Mouse (Mus musculus) layer of hippocampus, adult 2 months (tissue): ENCODE results near the gene Fam181a. TPM values are rescaled to one million over a fixed set of nuclear protein-coding genes. Genes with fewer than 3 reads are reported as not detected.

Experiments used
- DNase-seq, 2 experiments: peaks; one replicate each; pipeline ENCODE4 v3.0.0; 2022; ENCODE audit warnings: low spot score in 2 of 2
- H3K27ac ChIP-seq: fragments of 200-600 bp; 2 replicates; pipeline ENCODE4 v1.8.1; 2022
- H3K4me3 ChIP-seq: fragments of 200-600 bp; 2 replicates; pipeline ENCODE4 v1.8.1; 2022; ENCODE audit warnings: mild to moderate bottlenecking
- CTCF ChIP-seq: fragments of 200-600 bp; conservative IDR thresholded peaks from 2 replicates; pipeline ENCODE4 v1.8.1; 2022; ENCODE audit warnings: antibody characterized with exemption, mild to moderate bottlenecking, moderate library complexity
- long read RNA-seq, 2 experiments: library from polyadenylated mRNA; stranded (forward); transcript quantifications; one replicate each; pipeline ENCODE4 v2.0.0; 2021; ENCODE audit warnings: borderline mapping rate in 2 of 2
- total RNA-seq, 2 experiments: library from RNA; stranded (reverse); gene quantifications; 2 replicates each; pipeline ENCODE4 v1.2.3; 2021

Gene Fam181a
- total RNA-seq, result 1 to 10 TPM; 1.5 to 2.3 TPM
- long read RNA-seq, experiment 1, result 0 reads
- long read RNA-seq, experiment 2, partial matches to known transcripts, result 0 of 5 reads
- long read RNA-seq, experiment 2, other reads (novel, unspliced or antisense), result 1 of 5 reads

DNA sequence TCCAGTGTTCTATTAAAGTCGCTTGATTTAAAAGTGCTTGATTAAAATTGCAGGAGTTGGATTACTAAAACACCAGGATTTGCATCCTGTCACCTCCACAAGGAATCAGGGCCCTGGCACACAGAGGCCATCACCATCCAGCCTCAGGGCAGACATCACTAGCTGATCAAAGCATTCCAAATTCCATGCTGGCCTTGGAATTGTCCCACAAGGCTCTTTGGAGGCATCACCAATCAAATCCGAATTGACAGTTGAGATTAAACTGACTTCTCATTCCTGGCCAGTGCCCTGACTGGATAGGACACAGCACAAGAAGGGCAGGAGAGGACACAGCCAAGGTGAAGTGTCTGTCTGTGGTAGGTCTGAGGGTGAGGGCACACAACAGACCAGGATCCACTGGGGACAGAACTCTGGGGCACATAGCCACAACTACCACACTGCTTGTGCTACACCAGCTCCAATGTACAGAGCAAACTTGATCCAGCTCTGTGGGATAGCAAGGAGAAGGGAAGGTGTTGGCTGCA is at the start of gene Fam181a:
Gene Fam181a, plus strand, starts transcription at position 232 of the 524 bp plus-strand sequence.
- no peak within 1 kb of the TSS for H3K27ac ChIP-seq
- no peak for TF ChIP-seq CTCF
- no peak for DNase-seq
- no peak within 1 kb of the TSS for H3K4me3 ChIP-seq

- no peak overlapping the region for H3K27ac ChIP-seq
- peak; percentile 79 for TF ChIP-seq CTCF
- H3K4me3 ChIP-seq, result no peak overlapping the region
- peak in 1 of 2 experiments; percentile 27 for DNase-seq
These were observed 48.5 kb upstream of the Fam181a start for GRCm38 (mm10) chr12:103262017-103262865.

GRCm38 (mm10) chr12:103266605-103267004 is 44.2 kb upstream of the Fam181a start:
- Histone ChIP-seq H3K4me3 (no peak overlapping the region), H3K27ac (no peak overlapping the region)
- no peak for DNase-seq
- no peak for TF ChIP-seq CTCF

- no peak for TF ChIP-seq CTCF
- H3K27ac ChIP-seq, result no peak overlapping the region
- no peak for DNase-seq
- H3K4me3 ChIP-seq, result no peak overlapping the region
These were observed 38.6 kb upstream of the Fam181a start for GRCm38 (mm10) chr12:103272176-103272575.

DNA sequence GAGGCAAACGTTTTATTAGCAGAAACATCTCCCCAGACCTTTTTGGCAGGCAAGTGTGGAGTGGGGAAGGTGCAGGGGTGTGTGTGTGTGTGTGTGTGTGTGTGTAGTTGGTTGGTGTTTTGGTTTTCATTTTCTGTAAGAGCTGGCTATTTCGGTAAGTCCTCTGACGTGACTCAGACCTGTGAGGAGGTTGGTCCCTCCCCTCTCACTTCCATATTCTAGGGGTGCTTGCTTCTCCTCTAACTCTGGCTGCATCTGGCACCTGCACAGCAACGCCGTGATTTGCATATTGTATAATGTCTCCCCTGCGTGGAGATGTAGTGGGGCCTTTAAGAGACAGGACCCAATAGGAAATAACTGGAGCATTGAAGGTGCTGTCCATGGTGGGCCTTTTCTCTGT is 37.7 kb upstream of the Fam181a start:
- no peak for DNase-seq

GRCm38 (mm10) chr12:103273732-103274131 is 37.0 kb upstream of the Fam181a start:
- no peak for DNase-seq
- H3K27ac ChIP-seq, result no peak overlapping the region
- no peak overlapping the region for H3K4me3 ChIP-seq
- no peak for TF ChIP-seq CTCF

More for the DNA sequence above, 37.7 kb upstream of the Fam181a start:
- no peak for TF ChIP-seq CTCF
- Histone ChIP-seq H3K4me3 (no peak overlapping the region), H3K27ac (no peak overlapping the region)

DNA sequence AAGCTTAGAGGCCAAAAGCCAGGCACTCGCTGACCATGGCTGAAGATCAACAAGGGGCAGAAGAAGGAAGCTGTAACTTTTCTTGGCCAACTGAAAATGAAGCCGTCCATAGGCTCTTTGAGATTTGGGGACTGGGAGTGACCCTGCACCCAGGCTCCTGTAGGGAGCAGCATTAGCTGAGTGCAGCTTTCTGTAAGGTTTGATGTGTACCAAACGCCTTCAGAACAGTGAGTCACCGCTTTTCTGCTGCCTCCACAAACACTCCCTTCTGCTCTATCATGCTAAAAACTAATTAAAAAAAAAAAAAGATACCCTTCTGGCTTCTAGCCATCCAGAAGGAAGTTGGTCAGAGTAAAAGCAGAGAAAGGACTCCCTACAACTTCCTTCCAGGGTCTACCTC is 34.4 kb upstream of the Fam181a start:
- Histone ChIP-seq H3K27ac (peak overlapping the region; percentile 52), H3K4me3 (no peak overlapping the region)
- TF ChIP-seq CTCF, result peak; percentile 68
- DNase-seq, result peak; percentile 37 to 55

DNA sequence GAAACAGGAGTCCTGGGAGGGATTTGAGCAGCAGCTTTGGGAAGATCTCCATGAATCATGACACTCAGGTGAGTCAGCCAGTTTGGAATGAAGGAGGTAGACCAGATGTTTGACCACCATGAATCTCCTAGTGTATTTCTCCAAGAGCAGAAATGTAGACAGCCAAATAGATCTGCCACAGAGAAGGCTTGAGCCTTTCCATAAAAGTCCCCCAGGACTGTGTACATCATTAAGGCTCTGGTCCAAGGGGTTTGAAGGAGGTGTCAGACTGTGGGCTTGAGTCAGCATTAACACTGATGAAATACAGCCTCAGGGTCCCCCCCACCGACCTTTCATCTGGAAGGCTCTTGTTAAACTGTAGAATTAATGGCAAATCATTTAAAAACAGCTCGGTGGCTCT is 29.3 kb upstream of the Fam181a start:
- no peak overlapping the region for H3K27ac ChIP-seq
- no peak overlapping the region for H3K4me3 ChIP-seq
- no peak for TF ChIP-seq CTCF
- DNase-seq, result no peak

- TF ChIP-seq CTCF, result no peak
- no peak overlapping the region for H3K4me3 ChIP-seq
- DNase-seq, result no peak
- H3K27ac ChIP-seq, result no peak overlapping the region
These were observed 28.9 kb upstream of the Fam181a start for GRCm38 (mm10) chr12:103281912-103282311.

DNA sequence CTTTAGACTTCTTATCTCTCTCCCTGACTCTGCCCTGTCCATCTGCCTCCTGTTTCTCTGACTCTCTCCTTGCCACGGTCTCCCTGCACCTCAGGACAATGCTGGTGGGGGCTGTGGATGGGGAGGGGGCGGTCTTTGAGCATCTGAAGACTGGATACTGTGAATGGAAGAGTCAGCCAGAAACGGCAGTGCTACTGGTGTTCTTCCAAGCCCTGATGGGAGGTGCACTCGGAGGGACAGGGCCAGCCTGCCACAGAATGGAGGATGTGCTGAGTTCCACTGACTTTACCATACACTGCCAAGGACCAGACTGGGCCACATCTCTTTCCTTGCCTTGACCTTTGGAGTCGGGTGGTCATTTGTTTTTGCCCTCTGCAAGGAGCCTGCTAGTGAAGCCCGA is 27.8 kb upstream of the Fam181a start:
- no peak for TF ChIP-seq CTCF
- H3K27ac ChIP-seq, result no peak overlapping the region
- no peak overlapping the region for H3K4me3 ChIP-seq
- DNase-seq, result no peak

- no peak overlapping the region for H3K4me3 ChIP-seq
- H3K27ac ChIP-seq, result no peak overlapping the region
- DNase-seq, result no peak
- no peak for TF ChIP-seq CTCF
These were observed 27.4 kb upstream of the Fam181a start for GRCm38 (mm10) chr12:103283411-103283810.

GRCm38 (mm10) chr12:103287276-103287675 is 23.5 kb upstream of the Fam181a start:
- DNase-seq, result no peak
- H3K27ac ChIP-seq, result no peak overlapping the region
- H3K4me3 ChIP-seq, result no peak overlapping the region
- no peak for TF ChIP-seq CTCF

DNA sequence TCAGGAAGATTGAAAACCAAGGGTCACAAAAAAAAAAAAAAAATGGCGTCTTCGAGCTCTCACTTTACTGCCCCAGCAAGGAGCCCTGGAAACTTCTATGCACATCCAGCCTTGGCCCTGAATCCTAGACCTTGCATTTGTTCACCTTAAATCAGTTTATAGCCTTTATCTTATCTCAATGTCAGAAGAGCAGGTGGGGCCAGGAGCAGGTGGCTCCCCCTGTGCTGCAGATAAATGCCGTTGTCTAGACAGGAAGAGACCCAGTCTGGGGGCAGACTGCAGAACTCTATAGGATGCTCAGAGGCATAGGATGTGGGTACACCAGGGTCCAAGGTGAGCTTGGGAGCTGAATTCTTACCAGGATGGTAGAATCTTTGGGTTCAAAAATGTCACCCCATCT is 18.4 kb upstream of the Fam181a start:
- Histone ChIP-seq H3K4me3 (no peak overlapping the region), H3K27ac (no peak overlapping the region)
- no peak for DNase-seq
- TF ChIP-seq CTCF, result no peak

DNA sequence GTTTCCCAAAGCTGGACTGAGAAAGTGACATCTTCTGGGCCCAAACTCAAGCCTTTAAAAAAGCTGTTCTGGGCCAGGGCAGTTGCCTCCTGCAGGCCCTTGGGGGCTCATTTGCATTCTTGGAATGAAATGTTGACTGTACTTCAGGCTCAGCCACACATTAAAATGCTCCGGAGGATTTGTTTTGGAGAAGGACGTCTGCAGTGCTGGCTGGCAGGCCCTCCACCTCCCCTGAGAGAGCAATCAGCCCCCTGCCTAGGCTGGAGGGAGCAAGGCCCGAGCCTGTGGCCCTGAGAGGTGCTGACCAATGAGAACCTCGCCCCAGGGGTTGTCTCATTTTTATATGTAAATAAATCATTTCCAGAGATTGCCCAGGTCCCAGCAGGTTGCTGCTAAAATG is 14.5 kb upstream of the Fam181a start:
- H3K27ac ChIP-seq, result no peak overlapping the region
- no peak for DNase-seq
- no peak overlapping the region for H3K4me3 ChIP-seq
- no peak for TF ChIP-seq CTCF
